Mouse (Mus musculus): Measurements from ENCODE around the gene Pex11b.
"Not testable (repeated sequence)": the region's sequence is repeated elsewhere in the genome, so short reads cannot be mapped to it uniquely, and the experiment has no call there.

The Pex11b gene

DNA sequence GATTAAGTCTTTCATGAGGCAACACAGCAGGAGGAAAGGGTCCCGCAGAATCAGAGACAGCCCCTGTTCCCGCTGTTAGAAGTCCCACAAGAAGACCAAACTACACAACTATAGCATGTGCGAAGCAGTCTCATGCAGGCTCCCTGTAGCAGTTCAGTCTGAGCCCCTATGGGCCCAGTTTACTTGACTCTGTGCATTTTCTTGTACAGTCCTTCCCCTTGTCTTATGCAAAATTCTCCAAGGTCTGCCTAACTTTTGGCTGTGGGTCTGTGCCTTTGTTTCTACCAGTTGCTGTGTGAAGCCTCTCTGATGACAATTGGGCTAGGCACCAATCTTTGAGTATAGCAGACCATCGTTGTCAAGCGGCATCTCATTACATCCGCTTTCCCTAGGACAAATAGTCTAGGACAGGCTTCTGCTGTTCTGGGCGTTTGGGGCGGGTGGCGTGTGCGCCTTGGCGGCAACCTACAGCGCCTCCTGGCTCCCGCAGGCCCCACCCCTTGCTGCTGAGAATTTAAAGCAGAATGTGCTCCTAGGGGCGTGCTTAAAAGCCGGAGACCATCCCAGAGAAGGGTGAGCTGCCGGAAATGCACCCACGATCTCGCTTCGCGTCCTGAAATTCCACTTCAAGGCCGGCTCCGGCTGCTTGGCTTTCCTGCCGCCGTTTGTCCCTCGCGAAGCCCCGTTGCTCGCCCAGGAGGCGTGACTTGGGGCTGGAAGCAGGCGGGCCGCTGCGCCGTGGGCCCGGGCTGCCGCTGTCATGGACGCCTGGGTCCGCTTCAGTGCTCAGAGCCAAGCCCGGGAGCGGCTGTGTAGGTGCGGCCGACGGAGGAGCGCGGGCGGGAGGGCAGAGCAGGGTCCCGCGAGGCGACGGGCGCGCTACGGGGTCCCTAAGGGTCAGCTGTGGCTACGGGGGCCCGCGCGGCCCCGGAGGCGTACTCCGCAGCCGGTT lies at the start of gene Pex11b, which contains the start of gene Gm42957:
Gene Pex11b (plus strand): TSS at position 449 of the 952 bp plus-strand sequence.
Gene Gm42957 (plus strand): TSS at position 547 of the 952 bp plus-strand sequence.
- peak; percentile 94 for DNase-seq

DNA sequence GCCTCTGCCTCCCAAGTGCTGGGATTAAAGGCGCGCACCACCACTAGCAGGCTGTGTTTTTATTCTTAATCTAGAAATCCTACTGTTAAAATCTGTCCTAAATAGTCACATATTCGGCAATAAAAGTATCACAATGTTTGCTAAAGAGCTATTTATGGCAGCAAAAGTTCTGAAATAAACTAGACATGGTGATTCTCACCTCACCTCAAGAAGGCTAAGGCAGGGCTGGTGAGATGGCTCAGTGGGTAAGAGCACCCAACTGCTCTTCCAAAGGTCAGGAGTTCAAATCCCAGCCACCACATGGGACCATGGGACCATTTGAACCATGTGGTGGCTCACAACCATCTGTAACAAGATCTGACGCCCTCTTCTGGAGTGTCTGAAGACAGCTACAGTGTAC lies 44.5 kb upstream of the Pex11b start:
- DNase-seq = no peak

DNA sequence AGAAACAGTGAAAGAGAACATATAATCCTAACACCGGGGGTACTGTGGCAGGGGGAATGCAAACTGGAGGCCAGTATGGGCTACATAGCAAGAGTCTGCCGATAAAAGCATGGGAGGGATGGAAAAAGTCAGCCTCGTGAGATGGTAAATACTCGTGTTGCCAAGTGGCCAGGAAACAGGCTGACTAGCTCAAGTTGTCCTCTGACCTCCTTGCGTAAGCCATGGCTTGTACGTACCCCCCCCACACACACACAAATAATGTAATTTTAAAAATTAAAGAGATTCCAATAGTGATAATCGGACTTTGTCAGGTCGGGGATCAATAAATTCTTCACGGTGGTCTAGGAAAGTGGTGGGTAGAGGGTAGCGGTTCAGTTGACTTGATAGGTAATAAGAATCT lies 41.8 kb upstream of the Pex11b start:
- no peak for DNase-seq

DNA sequence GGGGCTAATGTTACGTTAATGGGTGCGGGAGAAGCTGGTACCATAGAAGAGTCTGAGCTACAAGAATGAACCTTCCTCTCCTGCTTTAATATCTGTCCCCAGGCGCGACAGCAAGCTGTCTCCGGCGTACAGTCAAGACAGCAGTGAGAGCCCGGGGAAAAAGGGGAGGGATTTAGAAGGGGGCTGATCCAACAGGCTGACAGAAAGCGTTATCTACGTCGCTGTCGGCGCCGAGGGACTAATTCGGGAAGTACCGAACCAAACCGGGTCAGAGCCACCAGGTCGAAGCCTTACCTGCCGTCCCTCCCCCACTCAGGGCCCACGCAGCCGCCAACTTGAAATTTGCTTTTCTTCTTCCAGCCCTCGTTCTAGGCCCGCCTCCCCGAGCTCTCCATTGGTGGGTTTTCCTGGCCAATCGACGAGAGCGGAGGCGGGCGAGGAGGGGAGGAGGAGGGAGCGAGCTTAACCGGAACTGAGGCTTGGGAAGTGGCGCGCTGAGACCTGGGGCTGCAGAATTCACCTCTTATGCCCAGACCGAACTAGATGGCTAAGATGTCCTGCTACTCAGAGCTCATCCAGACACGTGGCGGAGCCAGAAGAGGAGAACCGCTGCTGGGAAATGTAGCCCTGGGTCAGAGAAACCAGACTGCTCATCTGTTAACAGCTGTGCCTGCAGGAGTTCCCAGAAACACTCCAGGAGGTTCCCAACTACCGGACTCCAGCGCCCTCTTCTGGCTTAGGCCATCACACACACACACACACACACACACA lies 41.2 kb upstream of the Pex11b start, which contains the start of gene Polr3gl:
Gene Polr3gl (minus strand): TSS at position 392 of the 771 bp plus-strand sequence.
- peak; percentile 95 for DNase-seq

DNA sequence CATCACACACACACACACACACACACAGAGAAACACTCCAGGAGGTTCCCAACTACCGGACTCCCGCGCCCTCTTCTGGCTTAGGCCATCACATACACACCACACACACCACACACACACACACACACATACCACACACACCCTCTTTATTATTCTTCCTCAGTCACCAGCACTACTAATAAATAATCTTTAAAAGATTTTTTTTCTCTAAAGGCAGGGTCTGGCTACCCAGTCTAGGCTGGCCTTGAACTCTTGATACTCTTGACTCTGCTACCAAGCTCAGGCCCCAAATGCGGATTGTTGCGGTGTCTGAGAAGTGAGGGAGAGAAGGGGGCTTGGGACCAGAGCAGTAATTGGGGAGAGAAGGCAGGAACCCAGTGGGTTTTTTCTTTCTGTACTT lies 40.3 kb upstream of the Pex11b start:
- no peak for DNase-seq

DNA sequence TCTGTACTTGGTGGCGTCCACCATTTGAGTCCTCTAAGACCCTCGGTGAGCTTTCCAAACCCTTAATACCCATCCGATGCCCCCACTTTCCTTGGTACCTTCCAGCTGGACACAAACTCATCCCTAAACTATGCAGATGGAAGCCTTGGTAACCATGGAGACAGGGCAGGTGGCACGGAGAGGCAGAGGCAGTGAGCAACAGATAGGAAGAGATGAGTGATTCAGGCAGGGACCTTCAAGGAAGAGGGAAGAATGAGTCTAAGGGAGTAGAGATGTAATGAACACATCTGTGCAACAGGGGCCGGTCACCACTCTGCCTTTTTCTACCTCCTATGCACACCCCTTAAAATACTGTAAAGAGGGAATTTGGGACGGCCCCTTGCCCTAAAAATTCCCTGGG lies 39.5 kb upstream of the Pex11b start:
- DNase-seq = no peak

DNA sequence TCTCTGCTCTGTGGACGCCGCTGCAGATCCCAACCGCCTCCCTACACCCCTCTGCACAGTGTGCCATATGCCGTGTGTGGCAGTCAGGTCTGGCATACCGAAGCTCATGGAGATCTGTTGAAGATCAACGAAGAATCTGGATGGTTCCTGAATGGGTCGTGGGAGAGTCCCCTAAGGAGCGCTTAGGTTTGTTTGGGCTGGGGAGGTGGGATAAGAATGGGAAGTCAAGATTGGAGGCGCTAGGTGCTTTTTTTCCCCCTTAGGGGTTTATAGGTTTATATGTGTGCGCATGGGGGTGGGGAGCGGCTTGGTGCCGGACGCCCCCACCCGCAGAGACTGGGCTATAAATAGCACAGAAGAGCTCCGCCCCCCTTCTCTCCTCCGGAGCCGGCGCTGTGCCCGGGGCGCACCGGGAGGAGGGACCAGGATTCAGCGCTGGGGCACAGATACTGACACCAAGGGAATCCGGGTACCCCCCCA lies 38.9 kb upstream of the Pex11b start, which contains the start of gene Ankrd34a:
Gene Ankrd34a (plus strand): TSS at position 409 of the 480 bp plus-strand sequence.
- peak; percentile 52 for DNase-seq

DNA sequence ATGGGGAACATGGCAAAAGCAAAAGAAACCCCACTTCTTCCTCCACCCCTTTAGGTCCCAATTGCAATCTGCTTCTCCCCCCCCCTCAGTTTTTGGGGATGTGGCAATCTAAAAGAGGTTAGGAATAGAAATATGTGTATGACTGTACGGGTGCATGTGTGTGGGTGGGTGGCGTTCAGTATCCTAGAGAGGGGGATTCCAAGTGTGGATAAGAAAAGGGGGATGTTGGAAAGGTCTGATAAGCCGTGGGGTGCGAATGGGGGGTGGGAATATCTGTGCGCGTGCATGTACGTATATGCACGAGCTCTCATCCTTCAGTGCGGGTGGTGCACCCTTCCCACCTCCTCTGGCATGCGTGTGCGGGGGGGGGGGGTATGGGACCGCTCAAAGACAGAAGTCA lies 38.3 kb upstream of the Pex11b start:
- DNase-seq = no peak

DNA sequence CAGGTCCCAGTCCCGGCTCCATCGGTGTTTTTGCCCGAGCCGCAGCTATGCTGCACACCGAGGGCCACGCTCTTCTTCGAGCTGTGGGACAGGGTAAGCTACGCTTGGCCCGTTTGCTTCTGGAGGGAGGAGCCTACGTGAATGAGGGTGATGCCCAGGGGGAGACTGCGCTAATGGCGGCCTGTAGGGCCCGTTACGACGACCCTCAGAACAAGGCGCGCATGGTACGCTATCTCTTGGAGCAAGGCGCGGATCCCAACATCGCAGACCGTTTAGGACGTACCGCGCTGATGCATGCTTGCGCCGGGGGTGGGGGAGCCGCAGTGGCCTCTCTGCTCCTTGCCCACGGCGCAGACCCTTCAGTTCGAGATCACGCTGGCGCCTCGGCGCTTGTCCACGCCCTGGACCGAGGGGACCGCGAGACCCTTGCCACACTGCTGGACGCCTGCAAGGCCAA lies 37.7 kb upstream of the Pex11b start:
- DNase-seq = no peak

DNA sequence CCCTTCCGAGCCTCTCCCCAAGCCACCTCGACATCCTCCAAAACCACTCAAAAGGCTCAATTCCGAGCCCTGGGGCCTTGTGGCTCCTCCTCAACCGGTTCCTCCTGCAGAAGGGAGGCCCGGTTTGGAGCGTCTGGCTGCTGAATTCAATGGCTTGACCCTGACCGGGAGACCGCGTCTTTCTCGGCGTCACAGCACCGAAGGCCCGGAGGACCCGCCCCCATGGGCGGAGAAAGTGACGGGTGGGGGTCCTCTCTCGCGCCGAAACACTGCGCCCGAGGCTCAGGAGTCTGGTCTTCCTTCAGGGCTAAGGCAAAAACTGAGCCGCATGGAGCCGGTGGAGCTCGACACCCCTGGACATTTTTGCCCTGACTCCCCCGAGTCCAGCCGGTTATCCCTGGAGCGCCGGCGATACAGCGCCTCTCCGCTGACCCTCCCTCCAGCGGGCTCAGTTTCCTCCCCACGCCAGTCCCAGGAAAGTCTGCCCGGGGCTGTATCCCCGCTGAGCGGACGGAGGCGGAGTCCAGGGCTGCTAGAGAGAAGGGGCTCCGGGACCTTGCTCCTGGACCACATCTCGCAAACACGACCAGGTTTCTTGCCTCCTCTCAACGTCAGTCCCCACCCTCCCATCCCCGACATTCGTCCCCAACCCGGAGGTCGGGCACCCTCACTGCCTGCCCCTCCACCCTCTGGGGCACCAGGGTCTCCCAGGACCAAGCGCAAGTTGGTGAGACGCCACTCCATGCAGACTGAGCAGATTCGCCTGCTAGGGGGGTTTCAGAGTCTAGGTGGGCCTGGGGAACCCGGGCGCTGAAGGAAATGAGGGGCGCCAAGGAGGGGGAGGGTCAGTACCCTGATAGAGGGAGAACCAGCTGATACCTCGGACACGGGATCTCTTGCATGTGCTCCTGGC lies 36.8 kb upstream of the Pex11b start:
- DNase-seq = peak; percentile 81

DNA sequence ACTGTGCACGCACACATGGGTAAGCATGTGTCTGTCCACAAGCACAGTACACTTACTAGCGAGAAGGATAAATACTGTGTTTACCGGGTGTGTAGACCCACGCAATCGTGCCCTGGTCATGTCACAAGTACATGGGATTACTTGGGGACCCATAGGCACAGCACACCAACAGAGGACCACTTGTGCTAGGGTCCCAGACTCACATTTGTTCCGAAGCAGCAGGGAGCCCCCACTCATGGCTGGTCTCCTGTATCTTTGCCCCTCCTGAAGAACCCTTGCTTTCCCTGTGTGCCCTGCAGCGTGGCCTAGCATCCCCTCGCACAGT lies 36.1 kb upstream of the Pex11b start:
- DNase-seq = no peak

DNA sequence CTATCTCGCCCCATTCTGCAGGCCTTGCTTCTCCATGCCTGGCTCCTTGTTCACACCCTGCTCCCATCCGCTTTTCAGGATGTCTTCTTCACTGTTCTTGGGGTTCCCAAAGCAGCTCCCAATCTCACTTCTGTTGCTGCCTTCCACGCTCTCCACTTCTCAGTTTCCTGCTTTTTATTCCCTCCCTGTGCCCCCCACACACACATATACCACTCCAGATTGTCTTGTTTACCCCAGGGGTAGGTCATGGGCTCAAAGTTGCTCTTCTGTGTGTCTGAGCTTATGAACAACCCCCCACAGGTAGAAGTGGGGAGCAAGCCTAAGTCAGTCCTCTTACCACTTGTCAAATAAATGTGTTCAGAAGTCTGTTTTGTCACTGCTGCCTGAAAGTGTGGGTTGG lies 35.8 kb upstream of the Pex11b start:
- no peak for DNase-seq

DNA sequence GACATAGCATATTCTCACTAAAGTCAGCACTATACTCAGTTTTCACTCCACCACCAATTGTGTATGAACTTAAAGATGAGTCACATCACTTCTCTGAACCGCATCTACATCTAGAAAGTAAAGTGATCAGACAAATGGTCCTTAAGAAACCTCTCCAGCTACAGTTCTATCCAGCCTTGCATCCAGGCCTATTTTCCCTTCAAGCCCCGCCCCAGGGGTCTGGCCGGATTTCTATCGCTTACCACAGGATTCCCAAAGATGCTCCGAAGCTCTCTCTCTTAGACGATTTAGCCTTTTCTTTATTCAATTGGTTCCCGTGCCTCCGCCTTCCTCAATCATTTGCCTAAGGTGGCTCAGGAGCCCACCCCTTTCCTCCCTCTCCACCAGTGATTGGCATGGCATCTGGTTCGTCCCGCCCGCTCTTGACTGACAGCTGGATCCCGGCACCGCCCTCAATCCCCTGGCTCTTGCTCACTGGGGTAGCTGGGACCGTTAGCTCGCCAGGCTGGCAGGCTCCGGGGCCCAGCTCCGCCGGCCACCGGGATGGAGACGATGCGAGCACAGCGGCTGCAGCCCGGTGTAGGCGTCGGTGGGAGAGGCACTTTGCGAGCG lies 34.4 kb upstream of the Pex11b start, which contains the start of gene Lix1l:
Gene Lix1l (plus strand): TSS at position 511 of the 612 bp plus-strand sequence.
- peak; percentile 95 for DNase-seq

DNA sequence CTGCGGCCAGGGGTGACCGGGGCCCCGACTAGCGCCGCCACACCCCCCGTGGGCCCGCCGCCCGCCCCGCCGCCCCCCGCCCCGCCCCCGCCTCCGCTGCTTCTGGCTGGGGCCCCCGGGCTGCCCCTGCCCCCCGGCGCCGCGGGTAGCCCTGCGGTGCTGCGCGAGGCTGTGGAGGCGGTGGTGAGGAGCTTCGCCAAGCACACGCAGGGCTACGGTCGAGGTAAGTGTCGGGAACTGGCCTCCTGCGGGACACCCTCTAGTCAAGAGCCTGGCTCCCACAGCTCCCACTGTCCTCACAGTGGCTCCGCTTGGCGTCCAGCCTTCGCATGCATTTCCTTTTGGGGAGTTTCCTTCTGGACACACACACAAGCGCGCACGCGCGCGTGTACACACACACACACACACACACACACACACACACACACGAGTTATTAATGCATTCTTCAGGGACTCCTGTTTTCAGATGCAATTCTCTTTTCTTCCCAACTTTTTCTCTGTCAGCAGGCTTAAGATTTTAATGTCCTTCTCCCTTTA lies 33.9 kb upstream of the Pex11b start:
- DNase-seq = peak; percentile 87

DNA sequence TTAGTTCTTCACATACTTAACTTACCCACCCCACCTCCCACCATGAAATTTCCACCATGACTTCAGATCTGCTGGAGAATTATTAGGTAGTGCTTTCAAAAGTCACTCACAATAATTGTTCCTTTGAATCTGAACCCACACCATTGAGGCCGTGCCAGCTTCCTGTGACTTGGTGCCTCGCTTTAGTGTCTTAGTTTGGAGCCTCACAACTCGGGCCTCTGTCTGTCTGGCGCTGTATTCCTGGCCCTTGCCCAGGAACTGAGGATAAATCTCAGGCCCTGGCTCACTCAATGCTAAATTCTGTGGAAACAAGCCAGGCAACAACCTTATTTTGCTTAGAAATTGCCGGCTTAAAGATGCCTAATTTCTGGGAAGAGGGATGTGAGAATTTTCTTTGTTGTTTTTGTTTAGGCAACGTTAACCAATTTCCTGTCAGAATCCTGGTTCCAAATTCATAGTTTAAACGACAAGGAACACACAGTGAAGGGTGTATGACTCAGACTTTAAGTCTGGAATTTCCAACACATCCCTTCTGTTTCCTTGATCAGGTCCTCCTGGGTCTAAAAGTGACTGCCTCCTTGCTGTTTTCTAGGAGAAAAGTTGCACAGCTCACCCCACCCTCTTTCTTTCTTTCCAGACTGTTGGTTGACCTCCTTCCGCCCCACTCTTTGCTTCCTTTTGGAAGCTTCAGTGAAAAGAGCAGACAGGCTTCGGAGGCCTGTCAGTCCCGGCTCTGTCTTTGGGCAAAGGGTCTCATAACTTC lies 33.1 kb upstream of the Pex11b start:
- peak; percentile 50 for DNase-seq

DNA sequence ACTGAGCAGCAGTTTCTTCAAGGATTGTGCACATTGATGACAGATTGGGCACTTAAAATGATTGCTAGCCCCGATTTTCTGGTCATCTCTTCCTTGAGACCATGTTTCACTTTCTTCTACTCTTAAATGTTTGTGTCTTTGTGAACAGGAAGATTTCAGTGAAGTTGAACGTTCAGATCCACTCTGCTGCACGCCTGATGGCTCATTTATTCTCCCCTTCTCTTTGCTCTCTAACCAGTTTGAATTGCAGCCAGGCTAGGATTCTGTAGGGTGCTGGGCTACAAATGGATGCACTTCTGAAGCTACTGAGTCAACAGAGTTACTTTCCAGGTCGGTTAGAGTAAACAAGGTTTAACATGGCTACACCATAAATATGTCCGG lies 32.5 kb upstream of the Pex11b start:
- DNase-seq = no peak

DNA sequence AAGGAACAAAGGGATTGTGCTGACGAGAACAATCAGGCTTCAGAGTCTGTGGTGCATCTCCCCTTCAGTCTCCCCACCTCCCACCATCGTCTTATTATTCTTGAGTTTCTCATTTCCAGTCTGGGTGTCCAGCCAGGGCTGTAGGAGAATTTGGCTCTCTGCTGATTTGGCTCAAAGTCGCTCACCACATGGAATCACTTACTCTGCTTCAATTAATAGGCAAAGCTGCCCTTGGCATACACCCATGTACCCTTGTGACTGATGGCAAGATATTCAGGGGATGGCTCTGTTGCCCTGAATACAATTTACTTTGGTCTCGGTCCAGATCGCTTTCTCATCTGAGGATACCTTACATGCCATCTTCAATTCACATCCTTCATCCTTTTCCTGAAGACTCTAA lies 31.9 kb upstream of the Pex11b start:
- no peak for DNase-seq

DNA sequence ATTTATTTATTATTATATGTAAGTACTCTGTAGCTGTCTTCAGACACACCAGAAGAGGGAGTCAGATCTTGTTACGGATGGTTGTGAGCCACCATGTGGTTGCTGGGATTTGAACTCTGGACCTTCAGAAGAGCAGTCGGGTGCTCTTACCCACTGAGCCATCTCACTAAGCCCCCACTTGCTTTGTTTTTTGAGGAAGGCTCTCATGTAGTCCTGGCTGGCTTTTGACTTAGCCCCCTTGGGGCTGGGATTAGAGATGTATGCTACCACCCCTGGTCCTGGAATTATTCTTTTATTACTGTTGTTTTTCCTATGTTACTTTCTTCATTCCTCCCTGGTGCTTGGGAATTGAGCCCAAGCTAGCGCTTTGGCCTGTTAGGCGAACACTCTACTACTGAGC lies 29.2 kb upstream of the Pex11b start:
- not testable (repeated sequence) for DNase-seq

DNA sequence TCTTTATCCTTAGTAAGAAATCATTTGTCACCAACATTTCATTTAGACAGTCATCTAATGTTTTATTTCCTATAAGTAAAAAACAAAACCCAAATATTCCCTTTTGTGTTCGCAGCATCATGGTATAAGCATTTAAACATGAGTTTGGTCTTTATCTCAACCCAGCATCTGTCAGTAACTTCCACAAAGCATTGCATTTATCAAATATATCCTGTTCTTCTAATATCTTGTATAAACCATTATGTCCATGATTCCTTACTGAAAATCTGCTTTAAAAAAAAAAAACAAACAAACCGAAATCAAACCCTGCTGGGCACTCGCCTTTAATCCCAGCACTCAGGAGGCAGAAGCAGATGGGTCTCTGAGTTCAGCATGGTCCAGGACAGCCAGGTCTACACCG lies 28.6 kb upstream of the Pex11b start:
- DNase-seq = no peak

DNA sequence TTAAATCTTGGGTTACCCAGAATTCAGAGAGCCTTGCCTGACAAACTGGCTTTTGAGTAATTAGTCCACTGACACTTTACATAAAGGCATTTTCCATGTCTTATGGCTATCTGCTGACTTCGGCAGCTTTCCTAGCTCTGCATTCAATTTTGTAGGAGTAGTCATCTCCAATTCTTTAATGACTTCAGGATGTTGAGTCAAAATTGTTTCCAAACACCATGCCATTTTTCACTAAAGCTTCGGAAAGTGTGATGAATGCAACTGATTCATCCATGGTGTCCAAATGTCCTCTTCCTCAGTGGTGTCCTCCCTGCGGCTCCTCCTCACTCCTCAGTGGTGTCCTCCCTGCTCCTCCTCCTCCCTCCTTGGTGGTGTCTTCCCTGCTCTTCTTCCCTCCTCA lies 17.2 kb upstream of the Pex11b start:
- no peak for DNase-seq

DNA sequence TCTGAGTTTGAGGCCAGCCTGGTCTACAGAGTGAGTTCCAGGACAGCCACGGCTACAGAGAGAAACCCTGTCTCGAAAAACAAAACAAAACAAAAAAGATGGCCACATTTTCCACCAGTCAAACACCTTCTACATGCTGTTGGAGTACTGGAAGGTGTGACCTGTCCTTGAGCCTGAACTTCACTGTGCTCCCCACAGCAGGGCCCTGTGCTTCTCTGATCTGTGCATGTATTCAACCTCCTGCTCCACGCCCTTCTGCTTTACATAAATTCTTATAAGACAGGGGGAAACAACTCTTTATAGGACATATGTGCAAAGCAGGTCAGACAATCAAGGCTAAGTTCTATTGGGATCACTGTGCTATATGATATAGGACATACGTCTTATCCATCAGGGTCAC lies 12.0 kb upstream of the Pex11b start:
- DNase-seq = no peak

Data from kidney, postnatal 14 days (tissue).